Mouse (Mus musculus): ENCODE results near the gene Cyp2b10.
"Not testable (repeated sequence)": the region's sequence is repeated elsewhere in the genome, so short reads cannot be mapped to it uniquely, and the experiment has no call there.

The Cyp2b10 gene

DNA sequence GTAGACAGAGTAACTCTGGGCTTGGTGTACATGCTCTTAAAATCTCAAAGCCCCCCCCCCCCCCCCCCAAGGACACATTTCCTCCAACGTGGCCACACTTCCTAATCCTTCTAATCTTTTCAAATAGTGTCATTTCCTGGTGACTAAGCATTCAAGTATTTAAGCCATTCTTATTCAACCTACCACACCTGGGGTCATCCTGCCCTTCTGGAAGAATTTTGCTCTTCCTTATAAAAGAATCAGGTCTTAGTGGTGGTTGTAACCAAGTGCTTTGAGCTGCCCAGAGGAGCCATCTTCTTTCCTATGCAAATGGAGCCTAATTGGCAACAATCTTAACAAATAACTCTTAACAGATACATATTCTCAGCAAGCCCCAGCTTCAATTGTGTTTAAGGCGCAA lies 12.6 kb downstream of the Cyp2b10 start:
- DNase-seq (ENCODE audit: extremely low spot score, low read depth, low spot score): no peak

DNA sequence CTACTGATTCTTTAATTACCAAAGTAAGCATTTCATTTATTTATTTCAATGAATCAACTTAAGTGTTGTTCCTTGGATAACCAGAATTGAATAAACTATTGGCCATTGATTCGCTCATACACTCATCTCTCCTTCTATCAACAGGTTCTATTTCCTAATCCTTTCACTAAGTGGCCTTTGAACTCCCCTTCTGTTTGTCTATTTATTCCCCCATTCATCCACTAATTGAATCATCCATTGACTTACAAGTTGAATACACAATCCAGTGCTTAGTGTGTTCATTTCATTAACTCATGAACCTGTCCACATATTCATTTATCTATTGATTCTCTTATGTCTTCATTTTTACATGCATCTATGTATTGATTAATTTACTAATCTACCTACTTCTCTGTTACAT lies 18.7 kb downstream of the Cyp2b10 start:
- DNase-seq (ENCODE audit: extremely low spot score, low read depth, low spot score): no peak

DNA sequence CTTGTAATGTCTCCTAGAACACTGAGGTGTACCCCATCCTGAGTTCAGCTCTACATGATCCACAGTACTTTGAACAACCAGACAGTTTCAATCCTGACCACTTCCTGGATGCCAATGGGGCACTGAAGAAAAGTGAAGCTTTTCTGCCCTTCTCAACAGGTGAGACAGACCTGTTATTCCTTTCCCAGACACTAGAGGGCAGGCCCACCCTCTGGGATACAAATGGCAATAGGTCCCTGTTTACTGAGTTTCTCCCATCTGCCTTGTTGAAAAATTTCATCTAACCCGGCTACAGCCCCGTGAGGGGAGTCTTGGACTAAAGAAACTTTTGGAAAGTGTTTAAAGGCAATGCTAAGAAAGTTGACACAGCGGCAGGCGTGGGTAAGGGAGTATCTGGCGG lies 19.9 kb downstream of the Cyp2b10 start:
- DNase-seq (ENCODE audit: extremely low spot score, low read depth, low spot score): not testable (repeated sequence)

DNA sequence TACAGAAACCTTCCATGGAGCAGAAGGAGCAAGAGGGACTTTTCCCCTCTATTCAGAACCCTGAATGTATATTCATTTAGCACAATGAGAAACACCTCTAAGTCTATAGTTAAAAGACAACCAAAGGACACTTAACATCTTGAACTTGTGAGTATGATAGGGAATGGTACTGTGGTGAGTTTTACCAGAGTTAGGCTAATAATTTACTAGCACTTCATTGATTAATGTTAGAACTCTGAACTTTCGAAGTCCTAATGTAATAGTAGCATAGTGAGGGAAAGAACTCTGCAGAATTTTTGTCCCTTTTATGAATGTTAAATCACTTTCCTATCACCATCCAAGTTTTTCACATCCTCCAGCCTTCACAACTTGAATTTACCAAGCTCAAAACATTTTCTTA lies 22.0 kb downstream of the Cyp2b10 start:
- DNase-seq (ENCODE audit: extremely low spot score, low read depth, low spot score): no peak

DNA sequence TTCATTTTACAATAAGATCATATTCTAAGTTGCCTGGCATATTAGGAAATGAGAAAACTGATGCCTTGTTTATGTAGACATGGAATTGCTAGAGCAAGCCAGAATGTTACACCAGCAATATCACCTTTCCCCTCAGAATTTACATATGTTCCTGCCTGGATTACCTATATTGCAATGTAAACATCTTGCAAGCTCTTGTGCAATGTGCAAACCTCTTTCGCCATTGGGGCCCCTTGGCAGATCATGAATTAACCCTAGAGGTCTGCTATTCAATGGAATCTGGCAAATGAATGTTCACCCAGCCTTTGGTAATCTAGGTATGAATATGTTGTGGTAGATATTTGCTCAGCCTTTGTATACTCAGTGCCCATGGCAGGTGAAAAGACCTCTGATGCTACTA lies 47.9 kb downstream of the Cyp2b10 start:
- no peak for DNase-seq (ENCODE audit: extremely low spot score, low read depth, low spot score)

All from hindlimb bud, embryonic 11.5 days (tissue).